Mouse (Mus musculus): ENCODE data around the gene Garem2.

DNA sequence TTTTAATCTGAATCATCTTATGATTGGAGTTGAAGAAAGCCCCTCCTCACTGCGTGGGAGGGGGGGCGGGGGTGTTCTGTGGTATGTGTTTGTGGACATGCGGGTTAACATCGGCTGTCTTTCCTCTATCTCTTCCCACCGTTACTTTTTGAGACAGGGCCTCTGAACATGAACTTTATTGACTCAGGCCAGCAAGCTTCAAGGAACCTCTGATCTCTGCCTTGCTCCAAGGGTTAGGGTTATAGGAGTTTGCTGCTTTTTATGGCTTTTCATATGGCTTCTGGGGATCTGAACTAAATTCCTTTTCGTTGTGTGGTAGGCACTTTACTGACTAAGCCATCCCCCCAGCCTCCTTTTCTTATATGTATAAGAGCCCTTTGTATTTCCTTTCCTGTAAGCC is 57.4 kb downstream of the Garem2 start:
- no peak for TF ChIP-seq POLR2A (IDR thresholded peaks at IDR 0.05; ENCODE audit: low read depth, low read length)
- TF ChIP-seq CTCF (IDR thresholded peaks at IDR 0.05; ENCODE audit: extremely low read depth, insufficient read length, insufficient replicate concordance, low read depth, low read length), result no peak
